Mouse (Mus musculus): ENCODE measurements around the gene Rorc. TPM values are rescaled to one million over a fixed set of nuclear protein-coding genes. Genes with fewer than 3 reads are reported as not detected.

Gene Rorc
- total RNA-seq, 2 experiments from 2014 or later = 0.16 to 0.62 TPM

DNA sequence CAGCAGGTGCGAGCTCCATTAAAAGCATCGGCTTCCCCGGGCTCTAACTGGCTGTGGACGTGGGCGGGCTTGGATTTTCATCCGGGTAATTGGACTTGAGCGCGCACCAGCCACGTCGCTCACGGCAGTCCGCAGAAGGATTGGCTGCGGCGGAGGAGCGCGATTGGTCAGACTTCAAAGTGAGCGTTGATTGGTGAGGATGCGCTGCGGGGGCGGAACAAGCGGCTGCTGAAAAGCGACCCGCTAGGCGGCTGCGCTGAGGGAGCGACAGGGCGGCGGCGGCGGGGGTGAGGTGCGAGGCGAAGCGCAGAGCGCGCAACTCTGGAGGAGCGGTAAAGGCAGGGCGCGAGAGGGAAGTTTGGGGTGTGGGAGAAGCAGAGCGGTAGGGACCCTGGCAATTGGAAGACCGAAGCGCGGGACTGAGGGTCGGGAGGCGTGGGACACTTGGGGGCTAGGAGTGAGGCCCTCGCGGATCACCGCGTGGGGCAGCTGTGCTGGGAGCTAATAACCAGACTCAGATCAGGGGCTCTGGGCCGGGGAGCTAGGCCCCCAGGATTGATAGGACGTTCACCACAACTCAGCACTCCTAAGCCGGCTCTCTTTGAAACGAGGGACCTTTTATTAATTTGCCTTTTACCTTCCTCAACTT is 40.6 kb downstream of the Rorc start, which contains the start of gene Tdrkh:
Tdrkh (plus strand) TSS at position 243 of the 649 bp plus-strand sequence.
- peak; percentile 96 to 97 for DNase-seq (ENCODE audit: low spot score in 2 of 2)

DNA sequence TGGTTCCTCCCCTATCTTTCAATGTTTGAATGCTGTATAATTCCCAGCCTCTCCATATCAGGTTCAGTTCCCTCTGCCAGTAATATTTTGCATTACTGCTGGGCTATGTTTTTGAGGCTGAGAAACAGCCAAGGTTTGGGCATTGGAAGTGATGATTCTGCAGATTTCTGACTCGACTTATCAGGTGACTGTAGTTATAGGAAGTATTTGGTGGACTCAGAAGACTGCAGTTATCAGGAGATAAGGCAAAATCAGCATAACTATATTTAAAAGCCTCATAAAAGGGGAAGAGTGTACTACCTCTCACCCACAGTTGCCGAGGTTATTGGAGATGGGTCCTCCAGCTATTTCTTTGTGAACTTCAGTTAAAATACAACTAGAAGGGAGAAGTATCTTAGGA is 58.4 kb downstream of the Rorc start:
- DNase-seq (ENCODE audit: low spot score in 2 of 2) = no peak

DNA sequence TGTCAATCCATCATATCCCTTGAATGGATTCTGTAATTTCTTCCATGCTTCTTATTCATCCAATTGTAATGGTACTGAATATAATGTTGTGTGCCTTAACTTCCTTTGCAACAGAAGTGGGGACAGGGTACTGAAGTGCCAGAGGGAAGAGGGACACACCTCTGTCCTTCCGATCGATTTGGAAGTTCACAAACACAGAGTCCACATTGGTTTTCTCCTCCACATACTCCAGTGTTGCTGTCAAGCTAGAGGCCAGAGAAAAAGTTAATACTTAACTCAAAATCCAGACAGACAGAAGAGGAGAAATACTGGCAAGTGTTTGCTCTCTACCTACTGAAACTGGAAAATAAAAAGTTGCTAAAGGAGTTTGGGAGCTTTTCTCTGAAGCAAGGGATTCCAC is 61.7 kb downstream of the Rorc start:
- no peak for DNase-seq (ENCODE audit: low spot score in 2 of 2)

DNA sequence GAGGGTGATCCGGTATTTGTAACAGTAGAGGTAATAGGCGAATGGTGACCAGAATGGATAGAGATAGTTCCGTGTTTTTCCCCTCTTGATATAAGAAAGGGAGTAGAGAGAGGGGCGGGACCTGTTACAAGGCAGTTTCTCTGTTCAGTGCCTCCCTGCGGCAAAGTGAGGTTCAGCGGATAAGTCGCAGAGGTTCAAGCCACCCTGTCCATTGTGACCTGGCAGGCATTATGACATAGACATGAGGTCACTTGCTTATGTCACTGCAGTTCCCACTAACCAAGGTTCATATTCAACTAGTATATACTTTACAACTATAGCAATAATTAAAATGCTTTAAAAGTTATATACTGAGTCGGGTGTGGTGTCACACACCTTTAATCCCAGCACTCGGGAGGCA is 63.8 kb downstream of the Rorc start:
- DNase-seq (ENCODE audit: low spot score in 2 of 2) = no peak

DNA sequence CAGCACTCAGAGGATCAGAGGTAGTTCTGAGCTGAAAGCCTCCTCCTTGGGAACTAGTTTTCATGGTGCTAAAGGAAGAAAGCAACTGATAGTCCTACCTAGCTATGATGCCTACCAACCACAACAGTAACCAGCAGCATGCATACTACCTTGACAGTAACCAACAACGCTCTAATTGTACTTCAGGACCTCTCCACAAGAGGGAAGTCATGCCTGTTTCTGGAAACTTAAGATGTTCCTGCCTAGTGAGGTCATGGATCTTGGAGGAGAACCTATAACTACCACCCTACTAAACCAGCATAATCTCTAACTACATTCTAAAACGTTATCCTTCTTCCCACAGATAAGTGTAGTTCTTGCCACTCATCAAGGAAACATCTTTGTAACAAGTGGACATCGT is 68.6 kb downstream of the Rorc start:
- no peak for DNase-seq (ENCODE audit: low spot score in 2 of 2)

DNA sequence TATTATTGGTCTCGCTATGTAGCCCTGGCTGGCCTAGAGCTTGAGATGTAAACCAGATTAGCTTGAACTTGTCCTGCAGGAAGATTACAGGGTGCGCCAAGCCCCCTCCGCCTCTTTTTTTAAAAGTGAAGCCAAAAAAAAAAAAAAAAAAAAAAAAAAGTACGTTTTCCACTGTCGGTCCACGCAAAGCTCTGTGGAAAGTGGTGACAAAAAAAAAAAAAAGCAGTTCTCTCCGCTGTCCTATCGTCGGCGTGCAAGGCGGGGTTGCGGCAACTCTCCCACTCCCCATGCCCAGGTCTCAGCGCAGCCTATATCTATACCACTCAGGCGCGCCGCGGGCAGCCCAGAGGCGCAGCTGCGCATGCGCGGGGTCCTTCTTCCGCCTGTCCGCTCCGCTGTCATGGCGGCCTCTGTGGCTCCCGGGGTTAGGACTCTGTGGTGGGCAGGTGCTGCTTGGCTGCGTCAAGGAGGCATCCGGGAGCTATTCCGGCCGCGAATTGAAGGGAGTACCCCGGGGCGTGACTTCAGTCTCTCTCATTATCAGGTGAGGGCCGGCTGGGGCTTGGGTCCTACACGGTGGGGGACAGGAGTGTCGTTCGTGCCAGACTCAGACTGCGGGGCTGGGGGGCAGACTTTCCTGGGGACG is 70.5 kb downstream of the Rorc start, which contains the start of gene Mrpl9:
Mrpl9 (plus strand) TSS at position 368 of the 646 bp plus-strand sequence.
- peak; percentile 95 to 96 for DNase-seq (ENCODE audit: low spot score in 2 of 2)

DNA sequence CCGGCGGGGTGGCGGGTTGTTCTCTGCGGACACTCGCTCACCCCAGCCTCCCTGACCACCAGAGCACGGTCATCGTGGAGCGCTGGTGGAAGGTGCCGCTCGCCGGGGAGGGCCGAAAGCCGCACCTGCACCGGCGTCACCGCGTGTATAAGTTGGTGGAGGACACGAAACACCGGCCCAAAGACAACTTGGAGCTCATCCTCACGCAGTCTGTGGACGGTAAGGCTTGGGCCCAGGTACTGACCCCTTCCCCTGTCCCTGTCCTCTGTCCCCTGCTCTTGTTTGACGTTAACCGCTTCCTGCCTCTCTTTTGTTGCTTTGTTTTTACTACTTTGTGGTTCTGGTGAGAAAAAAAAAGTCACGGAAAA is 71.0 kb downstream of the Rorc start, which contains the start of gene Oaz3:
Oaz3 (minus strand) TSS at position 319 of the 368 bp plus-strand sequence.
- no peak for DNase-seq (ENCODE audit: low spot score in 2 of 2)

Other genes starting within 250 kb of the Rorc start
- not detected for gene Gm10696, start 194.6 kb upstream of the Rorc start, total RNA-seq (2021)
- not detected for gene Gm5286, start 176.1 kb upstream of the Rorc start, total RNA-seq (2021)
- not detected for gene Gm4778, start 108.8 kb upstream of the Rorc start, total RNA-seq (2021)
- 10 to 100 TPM; 27.9 to 33.4 TPM for gene Them4, start 62.7 kb upstream of the Rorc start, total RNA-seq (2021)
- not detected for gene Them5, start 30.7 kb upstream of the Rorc start, total RNA-seq (2021)
- under 1 TPM in 1 of 2 experiments, not detected in 1; 0.46 TPM for gene C2cd4d, start 10.4 kb upstream of the Rorc start, total RNA-seq (2021)
- gene Lingo4, start 25.7 kb downstream of the Rorc start, total RNA-seq (2021) = 1 to 10 TPM; 1.3 to 1.5 TPM
- gene Tdrkh, start 40.5 kb downstream of the Rorc start, total RNA-seq (2021) = 10 to 100 TPM; 43.9 to 47.7 TPM
- gene Mrpl9, start 70.5 kb downstream of the Rorc start, total RNA-seq (2021) = 10 to 100 TPM; 45.3 to 48.8 TPM
- not detected for gene Oaz3, start 71.1 kb downstream of the Rorc start, total RNA-seq (2021)
- gene Celf3, start 105.5 kb downstream of the Rorc start, total RNA-seq (2021) = 100 to 1,000 TPM; 222 to 249 TPM
- gene Riiad1, start 107.5 kb downstream of the Rorc start, total RNA-seq (2021) = 1 to 10 TPM; 5.7 to 8.8 TPM
- gene Snx27, start 209.9 kb downstream of the Rorc start, total RNA-seq (2021) = 10 to 100 TPM; 80.2 to 88.8 TPM